Mouse (Mus musculus) liver, adult 2 months (tissue): Measurements from ENCODE around the gene Mall.

Experiments
- CTCF ChIP-seq: fragments of 200-500 bp; IDR thresholded peaks from 2 replicates; pipeline ENCODE4 v1.5.1; 2011; ENCODE audit warnings: low read depth, low read length, control low read depth
- POLR2A ChIP-seq: fragments of 200-500 bp; IDR thresholded peaks from 2 replicates; pipeline ENCODE4 v1.6.1; 2011; ENCODE audit warnings: low read length, control low read depth; ENCODE audit not compliant: insufficient read depth; ENCODE audit errors: extremely low read depth

GRCm38 (mm10) chr2:127689239-127689638, 40.5 kb downstream of the Mall start:
- TF ChIP-seq CTCF, result no peak
- TF ChIP-seq POLR2A, result no peak
